Mouse (Mus musculus): ENCODE results near the gene Tmem255b. TPM values are rescaled to one million over a fixed set of nuclear protein-coding genes. Genes with fewer than 3 reads are reported as not detected.
A peak's percentile ranks its signal among the peaks of the same experiment; 100 is the strongest.

The Tmem255b gene
- total and polyA plus RNA-seq, 2 experiments from 2014 or later: 1.8 to 2.2 TPM

GRCm38 (mm10) chr8:13489351-13489750, 54.4 kb downstream of the Tmem255b start:
- Histone ChIP-seq H3K4me2 (ENCODE audit: low read depth, low read length, poor library complexity, severe bottlenecking) (no peak overlapping the region), H3K36me3 (ENCODE audit: insufficient read depth, low read length) (peaks cover 14% of the 10 kb centered on the region; the same call in 1 of the 2 replicates), H3K4me1 (ENCODE audit: insufficient read depth, low read length) (peaks cover 10% of the 10 kb centered on the region), H3K9ac (replicated peaks; ENCODE audit: low read length, poor library complexity, severe bottlenecking) (no peak overlapping the region), H3K4me3 (ENCODE audit: low read depth, low read length) (no peak overlapping the region), H3K9me3 (ENCODE audit: low read length) (no peaks in the 10 kb centered on the region), H3K27ac (ENCODE audit: low read depth, low read length) (no peak overlapping the region), H3K27me3 (ENCODE audit: insufficient read depth, low read length) (no peaks in the 10 kb centered on the region; the same call in 1 of the 2 replicates)
- DNase-seq (ENCODE audit: low spot score): no peak
- no peak for TF ChIP-seq CTCF (IDR thresholded peaks at IDR 0.05)
- 86% methylated on average over 3 of the region's 3 CpGs for WGBS
- no peak for ATAC-seq (ENCODE audit: low FRiP score)

GRCm38 (mm10) chr8:13489986-13490910, 55.3 kb downstream of the Tmem255b start:
- Histone ChIP-seq H3K4me1 (ENCODE audit: insufficient read depth, low read length) (peaks cover 10% of the 10 kb centered on the region), H3K9me3 (ENCODE audit: low read length) (no peaks in the 10 kb centered on the region), H3K4me3 (ENCODE audit: low read depth, low read length) (no peak overlapping the region), H3K36me3 (ENCODE audit: insufficient read depth, low read length) (peaks cover 11% of the 10 kb centered on the region; the same call in 1 of the 2 replicates), H3K27ac (ENCODE audit: low read depth, low read length) (no peak overlapping the region), H3K27me3 (ENCODE audit: insufficient read depth, low read length) (no peaks in the 10 kb centered on the region; the same call in 1 of the 2 replicates), H3K9ac (replicated peaks; ENCODE audit: low read length, poor library complexity, severe bottlenecking) (no peak overlapping the region), H3K4me2 (ENCODE audit: low read depth, low read length, poor library complexity, severe bottlenecking) (no peak overlapping the region)
- TF ChIP-seq CTCF (IDR thresholded peaks at IDR 0.05): no peak
- DNase-seq (ENCODE audit: low spot score) (peak; percentile 50), ATAC-seq (ENCODE audit: low FRiP score) (no peak)
- WGBS: 29% methylated on average over 13 of the region's 13 CpGs

- DNase-seq (ENCODE audit: low spot score) (no peak), ATAC-seq (ENCODE audit: low FRiP score) (no peak)
- 88% methylated on average over 14 of the region's 14 CpGs for WGBS
- peaks cover 11% of the 10 kb centered on the region; the same call in 1 of the 2 replicates for H3K36me3 ChIP-seq (ENCODE audit: insufficient read depth, low read length)
- no peaks in the 10 kb centered on the region; the same call in 1 of the 2 replicates for H3K27me3 ChIP-seq (ENCODE audit: insufficient read depth, low read length)
- TF ChIP-seq CTCF (IDR thresholded peaks at IDR 0.05): no peak
- H3K4me1 ChIP-seq (ENCODE audit: insufficient read depth, low read length): peaks cover 10% of the 10 kb centered on the region
- H3K4me2 ChIP-seq (ENCODE audit: low read depth, low read length, poor library complexity, severe bottlenecking): no peak overlapping the region
- no peak overlapping the region for H3K27ac ChIP-seq (ENCODE audit: low read depth, low read length)
- H3K9me3 ChIP-seq (ENCODE audit: low read length): no peaks in the 10 kb centered on the region
- H3K4me3 ChIP-seq (ENCODE audit: low read depth, low read length): no peak overlapping the region
- no peak overlapping the region for H3K9ac ChIP-seq (replicated peaks; ENCODE audit: low read length, poor library complexity, severe bottlenecking)
Measured at GRCm38 (mm10) chr8:13491491-13492010, 56.6 kb downstream of the Tmem255b start.

GRCm38 (mm10) chr8:13492198-13492995, 57.4 kb downstream of the Tmem255b start:
- peak overlapping the region; percentile 50; the same call in 1 of the 2 replicates for H3K4me2 ChIP-seq (ENCODE audit: low read depth, low read length, poor library complexity, severe bottlenecking)
- H3K9ac ChIP-seq (replicated peaks; ENCODE audit: low read length, poor library complexity, severe bottlenecking): no peak overlapping the region
- no peak for TF ChIP-seq CTCF (IDR thresholded peaks at IDR 0.05)
- ATAC-seq (ENCODE audit: low FRiP score) (no peak), DNase-seq (ENCODE audit: low spot score) (peak; percentile 18)
- H3K36me3 ChIP-seq (ENCODE audit: insufficient read depth, low read length): peaks cover 11% of the 10 kb centered on the region; the same call in 1 of the 2 replicates
- no peak overlapping the region for H3K4me3 ChIP-seq (ENCODE audit: low read depth, low read length)
- WGBS: 62% methylated on average over 9 of the region's 9 CpGs
- no peak overlapping the region for H3K27ac ChIP-seq (ENCODE audit: low read depth, low read length)
- H3K9me3 ChIP-seq (ENCODE audit: low read length): no peaks in the 10 kb centered on the region
- H3K4me1 ChIP-seq (ENCODE audit: insufficient read depth, low read length): peaks cover 10% of the 10 kb centered on the region
- no peaks in the 10 kb centered on the region; the same call in 1 of the 2 replicates for H3K27me3 ChIP-seq (ENCODE audit: insufficient read depth, low read length)

GRCm38 (mm10) chr8:13493011-13493410, 58.0 kb downstream of the Tmem255b start:
- Histone ChIP-seq H3K9ac (replicated peaks; ENCODE audit: low read length, poor library complexity, severe bottlenecking) (no peak overlapping the region), H3K4me3 (ENCODE audit: low read depth, low read length) (peak overlapping the region; percentile 60; the same call in 1 of the 2 replicates), H3K4me2 (ENCODE audit: low read depth, low read length, poor library complexity, severe bottlenecking) (peak overlapping the region; percentile 50), H3K36me3 (ENCODE audit: insufficient read depth, low read length) (peaks cover 8% of the 10 kb centered on the region; the same call in 1 of the 2 replicates), H3K27ac (ENCODE audit: low read depth, low read length) (no peak overlapping the region), H3K9me3 (ENCODE audit: low read length) (no peaks in the 10 kb centered on the region), H3K4me1 (ENCODE audit: insufficient read depth, low read length) (peaks cover 10% of the 10 kb centered on the region), H3K27me3 (ENCODE audit: insufficient read depth, low read length) (no peaks in the 10 kb centered on the region; the same call in 1 of the 2 replicates)
- ATAC-seq (ENCODE audit: low FRiP score) (no peak), DNase-seq (ENCODE audit: low spot score) (peak; percentile 13)
- no peak for TF ChIP-seq CTCF (IDR thresholded peaks at IDR 0.05)
- WGBS: 46% methylated on average over 11 of the region's 11 CpGs

Measured in midbrain, postnatal 0 days (tissue).